Mouse (Mus musculus) heart, postnatal 0 days (tissue): ENCODE results near the gene 1700042G07Rik.

Experiments used
- CTCF ChIP-seq: IDR thresholded peaks from 2 replicates; pipeline ENCODE4 v1.5.1; 2016; ENCODE audit warnings: antibody characterized with exemption, control low read depth, low read depth
- EP300 ChIP-seq: IDR thresholded peaks from 2 replicates; pipeline ENCODE4 v1.6.1; 2016; ENCODE audit warnings: antibody characterized with exemption, low read depth

DNA sequence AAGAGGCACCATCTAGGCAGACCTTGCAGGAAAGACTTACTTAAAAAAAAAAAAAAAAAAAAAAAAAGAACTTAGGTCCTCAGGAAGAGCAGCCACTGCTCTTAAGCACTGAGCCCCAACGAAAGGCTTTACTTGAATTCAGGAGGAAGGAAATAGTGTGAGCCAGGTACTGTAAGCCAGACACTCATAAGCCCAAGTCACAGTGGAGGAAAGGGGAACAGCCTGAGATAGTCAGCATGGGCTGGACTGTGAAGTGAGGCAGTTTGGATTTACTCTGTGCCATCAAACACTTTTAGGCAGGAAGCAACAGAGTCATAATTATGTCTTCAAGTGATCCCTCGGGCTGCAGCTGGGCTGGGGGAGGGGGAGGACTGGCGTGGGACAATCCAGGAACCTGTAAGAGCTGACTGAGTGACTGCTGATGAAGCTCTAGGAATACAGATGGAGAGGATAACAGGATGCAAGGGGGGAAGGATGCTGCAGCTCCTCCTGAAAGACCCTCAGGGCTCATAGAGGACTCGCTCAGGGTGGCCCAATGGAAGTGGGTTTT lies 19.2 kb downstream of the 1700042G07Rik start:
- TF ChIP-seq CTCF (no peak), EP300 (no peak)
